Mouse (Mus musculus): ENCODE results near the gene Med13l.

DNA sequence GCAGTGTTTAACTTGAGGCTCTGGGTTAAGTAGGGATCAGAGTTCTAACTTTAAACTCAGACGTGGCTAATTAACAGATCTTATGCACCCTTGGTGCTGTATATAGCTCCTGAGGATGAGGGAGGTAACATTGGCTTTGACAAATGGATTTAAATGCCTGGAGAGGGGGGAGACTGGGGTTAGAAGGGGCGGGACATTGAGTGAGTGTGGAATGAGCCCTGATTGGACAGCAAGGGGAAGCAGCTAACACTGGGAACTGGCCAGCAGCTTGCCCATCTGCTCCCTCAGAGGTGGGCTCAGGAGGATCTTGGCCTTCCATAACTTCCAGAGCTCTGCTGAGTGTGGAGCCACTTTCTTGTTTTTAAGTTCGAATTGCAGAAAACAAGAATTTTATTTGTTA is 171.7 kb downstream of the Med13l start:
- TF ChIP-seq GATA1 (IDR thresholded peaks at IDR 0.05; ENCODE audit: borderline replicate concordance, low read length) (no peak), FLI1 (IDR thresholded peaks at IDR 0.05; ENCODE audit: low read length) (no peak)
